Mouse (Mus musculus): ENCODE results near the gene Rnf123. TPM values are rescaled to one million over a fixed set of nuclear protein-coding genes. Genes with fewer than 3 reads are reported as not detected.
A peak's percentile ranks its signal among the peaks of the same experiment; 100 is the strongest.

Gene Rnf123
- 25.5 and 30.4 TPM in 2 replicates for polyA plus RNA-seq (2015; fragmentation: Nextera tagmentation; extraction: Ambion mirVana)

DNA sequence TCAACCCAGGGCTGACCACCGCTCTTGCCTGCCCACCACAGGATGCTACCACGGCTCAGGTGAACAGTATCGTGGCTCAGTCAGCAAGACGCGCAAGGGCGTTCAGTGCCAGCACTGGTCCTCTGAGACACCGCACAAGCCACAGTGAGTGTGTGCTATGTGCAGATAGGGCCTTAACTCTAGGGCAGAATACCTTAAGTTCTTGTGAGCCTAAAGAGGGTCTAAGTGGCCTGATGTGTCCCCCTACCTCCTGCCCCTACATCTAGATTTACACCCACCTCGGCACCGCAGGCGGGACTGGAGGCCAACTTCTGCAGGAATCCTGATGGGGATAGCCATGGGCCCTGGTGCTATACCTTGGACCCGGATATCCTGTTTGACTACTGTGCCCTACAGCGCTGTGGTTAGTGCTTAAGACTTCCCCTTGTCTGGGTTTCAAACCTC lies at the start of gene Rnf123:
TSS of gene Rnf123 (minus strand) at position 359 of the 444 bp plus-strand sequence.
- Histone ChIP-seq H3K4me3 (peak within 1 kb of the TSS; percentile 19; the same call in 1 of the 2 replicates), H3K9me3 (no peaks in the 10 kb centered on the region), H3K36me3 (peaks cover 41% of the 10 kb centered on the region), H3K27me3 (peaks cover 41% of the 10 kb centered on the region), H3K27ac (no peak within 1 kb of the TSS), H3K4me2 (peak within 1 kb of the TSS; percentile 24; the same call in 1 of the 2 replicates), H3K4me1 (peaks cover 19% of the 10 kb centered on the region), H3K9ac (no peak within 1 kb of the TSS)
- 26% methylated on average over 12 of the region's 12 CpGs for WGBS
- no peak for ATAC-seq (ENCODE audit: insufficient number of reproducible peaks, low FRiP score, low TSS enrichment, low read depth)

- Histone ChIP-seq H3K9me3 (no peaks in the 10 kb centered on the region), H3K27me3 (no peaks in the 10 kb centered on the region), H3K4me3 (no peak overlapping the region), H3K9ac (no peak overlapping the region), H3K27ac (no peak overlapping the region), H3K4me1 (peaks cover 12% of the 10 kb centered on the region), H3K4me2 (no peak overlapping the region), H3K36me3 (no peaks in the 10 kb centered on the region)
- 82% methylated on average over 3 of the region's 3 CpGs for WGBS
- no peak for ATAC-seq (ENCODE audit: insufficient number of reproducible peaks, low FRiP score, low TSS enrichment, low read depth)
Measured at GRCm38 (mm10) chr9:108132373-108132772, 49.2 kb upstream of the Rnf123 start.

DNA sequence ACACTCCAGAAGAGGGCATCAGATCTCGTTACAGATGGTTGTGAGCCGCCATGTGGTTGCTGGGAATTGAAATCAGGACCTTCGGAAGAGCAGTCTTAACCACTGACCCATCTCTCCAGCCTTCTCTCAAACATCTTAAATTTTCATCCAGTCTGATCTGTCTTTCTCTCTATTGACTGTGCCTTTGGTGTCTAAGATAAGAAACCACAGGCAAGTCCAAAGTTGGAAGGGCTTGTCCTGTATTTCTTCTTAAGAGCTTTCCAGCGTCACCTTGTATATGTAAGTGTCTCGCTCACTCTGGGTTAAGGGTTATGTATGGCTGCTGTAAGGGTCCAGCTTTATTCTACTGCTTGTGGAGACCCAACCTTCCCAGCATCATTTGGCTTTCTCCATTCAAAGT lies 48.4 kb upstream of the Rnf123 start:
- H3K9ac ChIP-seq = no peak overlapping the region
- H3K27me3 ChIP-seq = no peaks in the 10 kb centered on the region
- H3K27ac ChIP-seq = no peak overlapping the region
- H3K4me2 ChIP-seq = no peak overlapping the region
- WGBS = 86% methylated on average over 5 of the region's 5 CpGs
- H3K4me3 ChIP-seq = no peak overlapping the region
- H3K4me1 ChIP-seq = peaks cover 3% of the 10 kb centered on the region; the same call in 1 of the 2 replicates
- no peaks in the 10 kb centered on the region for H3K36me3 ChIP-seq
- no peaks in the 10 kb centered on the region for H3K9me3 ChIP-seq
- ATAC-seq (ENCODE audit: insufficient number of reproducible peaks, low FRiP score, low TSS enrichment, low read depth) = no peak

- no peak overlapping the region for H3K27ac ChIP-seq
- WGBS = 73% methylated on average over 13 of the region's 13 CpGs
- no peaks in the 10 kb centered on the region for H3K36me3 ChIP-seq
- H3K4me1 ChIP-seq = peaks cover 5% of the 10 kb centered on the region
- no peak for ATAC-seq (ENCODE audit: insufficient number of reproducible peaks, low FRiP score, low TSS enrichment, low read depth)
- no peak overlapping the region for H3K4me2 ChIP-seq
- no peaks in the 10 kb centered on the region for H3K27me3 ChIP-seq
- no peak overlapping the region for H3K9ac ChIP-seq
- no peak overlapping the region for H3K4me3 ChIP-seq
- H3K9me3 ChIP-seq = no peaks in the 10 kb centered on the region
Measured at GRCm38 (mm10) chr9:108129042-108129948, 46.1 kb upstream of the Rnf123 start.

DNA sequence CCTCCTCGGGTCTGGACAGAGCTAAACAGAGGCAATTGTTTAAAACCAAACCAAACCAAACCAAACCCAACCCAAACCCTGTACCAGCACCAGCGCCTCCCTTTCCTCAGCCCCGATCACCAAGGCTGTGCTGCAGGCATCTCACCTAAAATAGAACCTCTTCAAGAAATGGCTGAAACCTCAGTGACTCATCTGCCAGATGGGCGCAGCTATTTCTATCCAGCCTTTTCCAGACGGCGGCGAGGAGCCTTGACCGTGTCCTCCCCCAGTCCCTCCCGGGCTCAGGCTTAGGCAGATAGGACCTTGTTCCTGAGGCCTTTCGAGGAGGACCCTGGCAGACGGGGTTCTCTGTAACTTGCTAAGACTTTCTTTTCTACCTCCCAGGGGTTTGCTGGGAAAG lies 45.1 kb upstream of the Rnf123 start:
- Histone ChIP-seq H3K4me1 (peaks cover 5% of the 10 kb centered on the region), H3K27ac (no peak overlapping the region), H3K9ac (no peak overlapping the region), H3K4me3 (no peak overlapping the region), H3K4me2 (no peak overlapping the region), H3K27me3 (no peaks in the 10 kb centered on the region), H3K36me3 (no peaks in the 10 kb centered on the region), H3K9me3 (no peaks in the 10 kb centered on the region)
- no peak for ATAC-seq (ENCODE audit: insufficient number of reproducible peaks, low FRiP score, low TSS enrichment, low read depth)
- WGBS = 81% methylated on average over 11 of the region's 11 CpGs

DNA sequence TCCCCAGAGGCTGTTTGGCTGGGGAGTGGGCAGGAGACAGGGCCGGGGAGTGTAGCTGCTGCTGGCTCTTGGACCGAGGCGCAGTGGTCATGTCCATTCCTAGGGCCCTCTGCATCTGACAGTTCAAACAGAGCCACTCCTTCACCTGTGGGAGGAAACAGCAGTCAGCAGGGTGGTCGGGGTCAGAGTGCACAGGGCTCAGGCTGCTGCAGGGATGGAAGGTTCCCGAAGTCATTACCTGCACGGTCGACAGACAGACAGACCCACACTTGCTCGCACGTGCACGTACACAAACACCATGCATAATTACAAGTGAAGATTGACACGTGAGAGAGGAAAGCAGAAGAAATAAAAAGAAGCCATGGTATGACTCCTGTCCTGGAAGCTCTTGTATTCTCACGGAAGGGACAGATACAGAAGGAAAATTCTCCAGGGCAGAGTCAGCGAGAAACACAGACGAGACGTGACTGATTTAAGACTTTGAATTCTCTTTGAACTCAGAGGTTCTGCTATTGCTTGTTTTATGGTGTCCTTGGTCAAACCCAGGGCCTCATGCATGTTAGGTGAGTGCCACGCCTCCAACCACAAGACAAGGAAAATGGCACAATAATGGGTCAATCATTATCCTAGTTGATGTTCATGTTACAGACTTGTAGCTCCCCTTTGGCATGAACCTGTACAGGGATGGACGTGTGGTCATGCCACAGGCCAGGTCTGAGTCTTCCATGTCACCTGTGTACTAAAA lies 43.5 kb upstream of the Rnf123 start:
- no peaks in the 10 kb centered on the region for H3K27me3 ChIP-seq
- 66% methylated on average over 17 of the region's 17 CpGs for WGBS
- no peak overlapping the region for H3K9ac ChIP-seq
- H3K4me1 ChIP-seq = peaks cover 5% of the 10 kb centered on the region
- no peaks in the 10 kb centered on the region for H3K9me3 ChIP-seq
- ATAC-seq (ENCODE audit: insufficient number of reproducible peaks, low FRiP score, low TSS enrichment, low read depth) = no peak
- H3K36me3 ChIP-seq = no peaks in the 10 kb centered on the region
- no peak overlapping the region for H3K4me3 ChIP-seq
- no peak overlapping the region for H3K27ac ChIP-seq
- H3K4me2 ChIP-seq = no peak overlapping the region

- Histone ChIP-seq H3K4me1 (peaks cover 5% of the 10 kb centered on the region), H3K27ac (no peak overlapping the region), H3K9me3 (no peaks in the 10 kb centered on the region), H3K4me3 (no peak overlapping the region), H3K9ac (no peak overlapping the region), H3K27me3 (no peaks in the 10 kb centered on the region), H3K4me2 (no peak overlapping the region), H3K36me3 (no peaks in the 10 kb centered on the region)
- no peak for ATAC-seq (ENCODE audit: insufficient number of reproducible peaks, low FRiP score, low TSS enrichment, low read depth)
- WGBS = 77% methylated on average over 8 of the region's 8 CpGs
Measured at GRCm38 (mm10) chr9:108125731-108126130, 42.6 kb upstream of the Rnf123 start.

- Histone ChIP-seq H3K4me2 (no peak overlapping the region), H3K36me3 (no peaks in the 10 kb centered on the region), H3K9ac (no peak overlapping the region), H3K27me3 (no peaks in the 10 kb centered on the region), H3K4me1 (peaks cover 18% of the 10 kb centered on the region), H3K27ac (no peak overlapping the region), H3K9me3 (no peaks in the 10 kb centered on the region), H3K4me3 (no peak overlapping the region)
- no peak for ATAC-seq (ENCODE audit: insufficient number of reproducible peaks, low FRiP score, low TSS enrichment, low read depth)
- 71% methylated on average over 4 of the region's 4 CpGs for WGBS
Measured at GRCm38 (mm10) chr9:108123916-108124315, 40.8 kb upstream of the Rnf123 start.

DNA sequence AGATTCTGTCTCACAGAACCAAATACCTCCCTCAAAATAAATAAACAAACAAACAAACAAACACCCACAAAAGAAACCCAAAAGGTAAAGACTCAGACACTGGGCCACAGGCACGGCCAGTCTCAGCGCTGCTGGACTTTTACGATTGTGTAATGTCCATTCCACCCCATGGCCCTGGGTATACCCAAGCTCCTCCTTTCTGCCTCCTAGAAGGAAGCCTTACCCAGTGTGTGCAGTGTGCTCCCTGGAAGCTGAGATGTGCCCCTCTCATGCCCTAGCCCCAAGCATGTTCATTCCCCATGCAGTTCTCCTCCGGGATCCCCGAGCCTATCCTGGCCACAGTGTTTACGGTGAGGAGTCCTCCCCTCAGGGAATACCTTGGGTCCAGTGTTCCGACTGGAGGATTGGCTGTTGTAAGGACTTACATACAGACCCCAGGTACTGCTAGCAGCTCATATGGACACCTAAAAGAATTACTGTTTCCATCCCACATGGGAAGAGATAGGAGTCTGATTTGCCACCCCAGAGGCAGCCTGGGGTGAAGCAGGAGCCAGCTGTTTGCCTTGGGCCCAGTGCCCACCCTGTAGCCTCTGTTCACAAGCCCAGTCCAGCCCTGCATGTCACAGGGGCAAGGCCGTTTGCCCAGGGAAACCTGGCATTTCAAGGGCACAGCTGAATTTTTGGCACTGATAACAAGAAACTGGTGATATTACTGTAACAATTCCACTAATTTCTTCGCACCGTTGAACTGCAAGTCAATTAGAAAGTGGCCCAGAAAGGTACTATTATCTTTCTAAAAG lies 38.2 kb upstream of the Rnf123 start:
- no peak for ATAC-seq (ENCODE audit: insufficient number of reproducible peaks, low FRiP score, low TSS enrichment, low read depth)
- no peak overlapping the region for H3K9ac ChIP-seq
- H3K4me3 ChIP-seq = no peak overlapping the region
- H3K27ac ChIP-seq = no peak overlapping the region
- no peaks in the 10 kb centered on the region for H3K9me3 ChIP-seq
- H3K4me1 ChIP-seq = peaks cover 18% of the 10 kb centered on the region
- WGBS = 76% methylated on average over 10 of the region's 10 CpGs
- no peaks in the 10 kb centered on the region for H3K36me3 ChIP-seq
- no peaks in the 10 kb centered on the region for H3K27me3 ChIP-seq
- H3K4me2 ChIP-seq = no peak overlapping the region

DNA sequence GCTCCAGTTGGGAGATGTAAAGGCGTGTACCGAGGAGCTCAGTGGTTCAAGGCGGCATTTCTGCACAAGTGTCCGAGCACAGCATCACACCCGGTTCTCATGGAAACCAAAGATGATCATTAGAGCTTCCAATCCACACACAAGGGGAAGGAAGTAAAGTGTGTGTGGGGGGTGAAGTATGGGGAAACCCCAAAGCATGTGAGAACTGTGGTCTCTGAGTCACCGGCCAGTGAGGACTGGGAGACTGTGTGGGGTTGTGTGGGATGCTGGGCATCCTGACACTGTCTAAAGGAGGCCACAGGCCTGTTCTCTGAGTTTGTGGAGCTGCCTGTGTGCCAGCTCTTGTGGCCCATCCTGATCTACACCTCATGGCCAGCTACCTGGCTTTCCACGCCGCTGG lies 37.5 kb upstream of the Rnf123 start:
- 83% methylated on average over 8 of the region's 8 CpGs for WGBS

GRCm38 (mm10) chr9:108119891-108120411 lies 36.8 kb upstream of the Rnf123 start:
- Histone ChIP-seq H3K9ac (no peak overlapping the region), H3K27me3 (peaks cover 8% of the 10 kb centered on the region; the same call in 1 of the 2 replicates), H3K4me2 (no peak overlapping the region), H3K36me3 (no peaks in the 10 kb centered on the region), H3K4me1 (peaks cover 16% of the 10 kb centered on the region), H3K9me3 (no peaks in the 10 kb centered on the region), H3K4me3 (no peak overlapping the region), H3K27ac (peak overlapping the region; percentile 68)
- 49% methylated on average over 7 of the region's 11 CpGs for WGBS
- ATAC-seq (ENCODE audit: insufficient number of reproducible peaks, low FRiP score, low TSS enrichment, low read depth) = peak; percentile 35; the same call in 1 of the 2 replicates

More for the DNA sequence above, 37.5 kb upstream of the Rnf123 start:
- ATAC-seq (ENCODE audit: insufficient number of reproducible peaks, low FRiP score, low TSS enrichment, low read depth) = no peak
- Histone ChIP-seq H3K4me1 (peaks cover 13% of the 10 kb centered on the region), H3K4me2 (no peak overlapping the region), H3K27ac (no peak overlapping the region), H3K9me3 (no peaks in the 10 kb centered on the region), H3K9ac (no peak overlapping the region), H3K4me3 (no peak overlapping the region), H3K36me3 (no peaks in the 10 kb centered on the region), H3K27me3 (0 out of 2 replicates have a peak, but pooled peaks cover 1% of the 10 kb centered on the region)
